18 mouse cellular contexts compared by ENCODE assay signal in the genomic region with DNA sequence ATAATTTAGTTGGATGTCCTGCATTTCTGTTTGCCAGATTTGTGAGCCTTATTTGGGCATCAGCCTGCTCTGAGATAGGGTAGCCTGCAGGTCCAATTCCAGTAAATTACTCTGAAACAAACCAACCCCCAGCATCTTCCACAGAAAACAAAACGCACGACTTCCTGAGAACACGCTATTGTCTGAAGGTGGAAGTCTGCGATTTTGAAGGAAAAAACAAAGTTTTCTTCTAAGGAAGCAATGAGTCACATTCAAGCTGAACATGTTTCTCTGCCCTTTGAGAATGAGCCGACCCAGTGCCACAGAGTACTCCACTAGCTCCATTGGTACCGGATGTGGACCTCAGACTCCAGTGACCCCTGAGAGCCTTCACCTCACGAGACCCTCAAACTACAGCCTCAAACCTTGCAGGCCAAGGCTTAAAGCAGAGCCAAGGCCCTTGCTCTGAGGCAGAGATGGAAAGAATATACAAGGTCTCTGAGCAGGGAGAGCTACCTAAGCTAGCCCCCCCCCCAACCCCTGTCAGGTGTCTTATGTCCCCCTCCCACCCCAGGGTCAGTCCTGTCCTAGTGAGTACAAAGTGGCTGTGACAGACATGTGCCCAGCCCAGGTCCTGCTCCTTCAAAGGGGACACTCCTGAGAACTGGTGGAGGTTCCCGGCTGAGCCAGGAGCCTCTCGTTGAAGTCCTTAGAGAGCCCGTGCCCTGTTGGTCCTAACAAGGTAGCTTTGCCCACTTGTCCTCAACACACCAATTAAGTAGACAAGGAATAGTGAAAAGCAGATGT.
DNase-seq lines count a peak whose midpoint lies in the region; ATAC-seq and TF ChIP-seq lines count a peak whose summit lies in the region.
"Had no signal": no experiment of that assay in that cellular context is flagged by ENCODE, and none has a peak within 500 bp of the region (broad histone marks: within the 10 kb centered on the region; RNA-seq: fewer than 3 reads in every experiment).

No protein-coding gene starts in this region.

- H3K36me3 ChIP-seq in heart, embryonic 13.5 days, result no peaks in the 10 kb centered on the region
- H3K36me3 ChIP-seq in embryonic facial prominence, embryonic 12.5 days, result no peaks in the 10 kb centered on the region
- no peaks in the 10 kb centered on the region for H3K36me3 ChIP-seq in kidney, postnatal 0 days (ENCODE audit: insufficient read depth, low read length)
- H3K36me3 ChIP-seq: forebrain, embryonic 15.5 days had no signal

- no peak overlapping the region for H3K9ac ChIP-seq in heart, embryonic 13.5 days
- H3K9ac ChIP-seq in embryonic facial prominence, embryonic 12.5 days, result no peak overlapping the region
- no peak overlapping the region for H3K9ac ChIP-seq in kidney, postnatal 0 days (ENCODE audit: low read depth, low read length)
- H3K9ac ChIP-seq: forebrain, embryonic 15.5 days; liver, embryonic 14.5 days had no signal

- H3K4me2 ChIP-seq in heart, embryonic 13.5 days, result no peak overlapping the region
- no peak overlapping the region for H3K4me2 ChIP-seq in embryonic facial prominence, embryonic 12.5 days (replicated peaks)
- no peak overlapping the region for H3K4me2 ChIP-seq in kidney, postnatal 0 days (ENCODE audit: low read length)
- H3K4me2 ChIP-seq: forebrain, embryonic 15.5 days had no signal

- no peak for TF ChIP-seq CTCF in layer of hippocampus, adult 2 months (conservative IDR thresholded peaks at IDR 0.05)
- no peak for TF ChIP-seq CTCF in kidney, postnatal 0 days (IDR thresholded peaks at IDR 0.05; ENCODE audit: low read depth)

- 68% methylated on average over 10 of the region's 10 CpGs for whole genome bisulfite sequencing in heart, embryonic 13.5 days
- 83% methylated on average over 10 of the region's 10 CpGs for whole genome bisulfite sequencing in embryonic facial prominence, embryonic 12.5 days
- 75% methylated on average over 10 of the region's 10 CpGs for whole genome bisulfite sequencing in kidney, postnatal 0 days

- H3K4me1 ChIP-seq in heart, embryonic 13.5 days, result peaks cover 29% of the 10 kb centered on the region
- 0 out of 2 replicates have a peak, but pooled peaks cover 4% of the 10 kb centered on the region for H3K4me1 ChIP-seq in embryonic facial prominence, embryonic 12.5 days
- H3K4me1 ChIP-seq in kidney, postnatal 0 days (replicated peaks; ENCODE audit: insufficient read depth, low read length), result peaks cover 7% of the 10 kb centered on the region; the same call in 1 of the 2 replicates

- H3K27me3 ChIP-seq in heart, embryonic 13.5 days (replicated peaks), result no peaks in the 10 kb centered on the region
- no peaks in the 10 kb centered on the region for H3K27me3 ChIP-seq in embryonic facial prominence, embryonic 12.5 days
- no peaks in the 10 kb centered on the region for H3K27me3 ChIP-seq in kidney, postnatal 0 days (ENCODE audit: insufficient read depth, low read length)
- H3K27me3 ChIP-seq: forebrain, embryonic 15.5 days had no signal

- no peak; the same call in 1 of the 2 replicates for ATAC-seq in heart, embryonic 13.5 days (ENCODE audit: extremely low read depth, insufficient number of reproducible peaks, low FRiP score, low TSS enrichment)
- ATAC-seq in embryonic facial prominence, embryonic 12.5 days (ENCODE audit: insufficient number of reproducible peaks, insufficient read depth, low FRiP score, low TSS enrichment), result no peak
- no peak; the same call in 1 of the 2 replicates for ATAC-seq in kidney, postnatal 0 days (replicated peaks; ENCODE audit: low FRiP score, low read depth)
- no peak for ATAC-seq in megakaryocyte-erythroid progenitor cell, adult 5-6 weeks (replicated peaks; ENCODE audit: low FRiP score, low TSS enrichment, poor library complexity, severe bottlenecking)
- ATAC-seq: forebrain, embryonic 15.5 days; hindbrain, embryonic 16.5 days had no signal

- no peaks in the 10 kb centered on the region for H3K9me3 ChIP-seq in heart, embryonic 13.5 days
- H3K9me3 ChIP-seq in embryonic facial prominence, embryonic 12.5 days, result no peaks in the 10 kb centered on the region
- H3K9me3 ChIP-seq in kidney, postnatal 0 days (replicated peaks; ENCODE audit: low read length), result no peaks in the 10 kb centered on the region
- H3K9me3 ChIP-seq: forebrain, embryonic 15.5 days had no signal

- no peak for DNase-seq in heart, adult 8-10 months (ENCODE audit: low spot score)
- DNase-seq in layer of hippocampus, adult 2 months (ENCODE audit: low spot score in 2 of 2), result no peak
- no peak for DNase-seq in layer of hippocampus, postnatal 25 days (ENCODE audit: extremely low spot score in 1 of 2, low spot score in 1 of 2)
- peak; percentile 42 for DNase-seq in kidney, postnatal 0 days (ENCODE audit: low spot score)
- no peak for DNase-seq in cerebellum, adult 11 months
- DNase-seq: adrenal gland, postnatal 10 days; cerebellum, postnatal 25 days; gastrocnemius, postnatal 10 days; midbrain, embryonic 14.5 days; right cerebral cortex, postnatal 14 days; thymus, adult 2 months had no signal

- no peak overlapping the region for H3K4me3 ChIP-seq in heart, embryonic 13.5 days
- H3K4me3 ChIP-seq in layer of hippocampus, adult 2 months, result no peak overlapping the region
- H3K4me3 ChIP-seq in embryonic facial prominence, embryonic 12.5 days, result no peak overlapping the region
- H3K4me3 ChIP-seq in kidney, postnatal 0 days (replicated peaks; ENCODE audit: low read depth, low read length), result no peak overlapping the region
- H3K4me3 ChIP-seq: forebrain, embryonic 15.5 days had no signal

- 0 out of 2 replicates have a peak overlapping the region, but pooled peaks have one; percentile 52 for H3K27ac ChIP-seq in heart, embryonic 13.5 days (replicated peaks)
- peak overlapping the region; percentile 55; the same call in 1 of the 2 replicates for H3K27ac ChIP-seq in layer of hippocampus, adult 2 months
- H3K27ac ChIP-seq in embryonic facial prominence, embryonic 12.5 days, result 0 out of 2 replicates have a peak overlapping the region, but pooled peaks have one; percentile 30
- peak overlapping the region; percentile 31; the same call in 1 of the 2 replicates for H3K27ac ChIP-seq in kidney, postnatal 0 days
- H3K27ac ChIP-seq: forebrain, embryonic 15.5 days; liver, embryonic 14.5 days; macrophage had no signal
